Mouse (Mus musculus) erythroblast, embryonic 14.5 days (primary cell): ENCODE measurements around the gene BC048671. TPM values are rescaled to one million over a fixed set of nuclear protein-coding genes. Genes with fewer than 3 reads are reported as not detected.

ENCODE experiments used
- H3K27me3 ChIP-seq: 2 replicates; pipeline ENCODE4 v1.6.1; 2012; ENCODE audit warnings: inconsistent platforms; ENCODE audit not compliant: control insufficient read depth
- H3K36me3 ChIP-seq: 2 replicates; pipeline ENCODE4 v1.6.1; 2012; ENCODE audit warnings: mild to moderate bottlenecking, inconsistent platforms; ENCODE audit not compliant: control insufficient read depth
- H3K4me1 ChIP-seq: 2 replicates; pipeline ENCODE4 v1.6.1; 2012; ENCODE audit warnings: inconsistent platforms; ENCODE audit not compliant: control insufficient read depth
- H3K4me3 ChIP-seq: replicated peaks from 2 replicates; pipeline ENCODE3; 2012; ENCODE audit warnings: moderate library complexity, mild to moderate bottlenecking, inconsistent platforms
- H3K9me3 ChIP-seq: 2 replicates; pipeline ENCODE4 v1.6.1; 2012; ENCODE audit warnings: low read length, inconsistent platforms, mixed read lengths; ENCODE audit not compliant: control insufficient read depth
- GATA1 ChIP-seq: IDR thresholded peaks from 2 replicates; pipeline ENCODE4 v1.6.1; 2012; ENCODE audit warnings: low read length, inconsistent platforms, mixed read lengths
- TAL1 ChIP-seq: IDR thresholded peaks from 3 replicates; pipeline ENCODE4 v1.6.1; 2012; ENCODE audit warnings: low read length, inconsistent platforms, mixed read lengths
- polyA plus RNA-seq: library from polyadenylated mRNA; stranded (reverse); fragments of >175 nt; gene quantifications from 2 replicates; pipeline ENCODE4 v1.2.3, GENCODE M21; 2012

BC048671 gene
- not detected in 2 replicates for polyA plus RNA-seq

GRCm38 (mm10) chr6:90300919-90301318 is at the start of gene BC048671:
BC048671 (plus strand) TSS chr6:90301219.
- H3K9me3 ChIP-seq = 0 out of 2 replicates have a peak, but pooled peaks cover 1% of the 10 kb centered on the region
- H3K36me3 ChIP-seq = no peaks in the 10 kb centered on the region
- H3K4me3 ChIP-seq = no peak within 1 kb of the TSS
- H3K27me3 ChIP-seq = no peaks in the 10 kb centered on the region
- TF ChIP-seq GATA1 (no peak), TAL1 (no peak)
- H3K4me1 ChIP-seq = no peaks in the 10 kb centered on the region

GRCm38 (mm10) chr6:90288265-90288664 is 12.8 kb upstream of the BC048671 start:
- Histone ChIP-seq H3K9me3 (peaks cover 8% of the 10 kb centered on the region), H3K4me1 (no peaks in the 10 kb centered on the region), H3K27me3 (no peaks in the 10 kb centered on the region), H3K4me3 (no peak overlapping the region), H3K36me3 (no peaks in the 10 kb centered on the region)
- no peak for TF ChIP-seq GATA1

DNA sequence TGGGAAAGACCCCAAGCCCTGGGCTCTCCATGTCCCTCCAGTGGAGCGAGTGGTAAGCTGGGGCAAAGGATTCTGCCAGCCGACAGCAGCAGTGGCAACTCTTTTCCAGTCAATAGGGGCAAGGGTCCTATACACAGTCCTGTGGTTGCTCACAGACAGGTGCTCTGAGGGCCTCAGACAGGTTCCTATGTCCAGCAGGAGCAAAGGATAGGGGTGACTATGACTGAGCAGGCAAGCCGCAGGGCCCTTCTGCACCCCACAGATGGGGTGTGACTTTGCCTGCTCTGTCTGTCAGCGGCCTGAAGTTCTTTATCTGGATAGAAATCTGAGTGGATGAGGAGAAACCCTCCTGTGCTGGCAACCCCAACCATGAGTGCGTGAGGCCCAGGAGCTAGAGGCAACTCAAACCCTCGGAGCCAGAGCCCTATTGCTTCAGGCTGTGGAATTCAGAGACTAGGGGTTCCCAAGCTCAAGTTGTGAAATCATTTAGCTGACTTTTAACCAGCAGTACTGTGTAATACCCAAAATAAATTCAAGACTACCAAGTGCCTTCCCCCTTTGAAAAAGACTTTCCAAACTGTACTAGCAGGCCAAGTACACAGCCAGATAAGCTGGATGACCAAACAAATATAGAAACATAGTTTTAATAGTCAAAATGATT is 5.4 kb downstream of the BC048671 start:
- Histone ChIP-seq H3K27me3 (peaks cover 9% of the 10 kb centered on the region; the same call in 1 of the 2 replicates), H3K36me3 (peaks cover 6% of the 10 kb centered on the region), H3K4me3 (no peak overlapping the region), H3K9me3 (peaks cover 12% of the 10 kb centered on the region), H3K4me1 (no peaks in the 10 kb centered on the region; the same call in 1 of the 2 replicates)
- no peak for TF ChIP-seq GATA1
- no peak for TF ChIP-seq TAL1

DNA sequence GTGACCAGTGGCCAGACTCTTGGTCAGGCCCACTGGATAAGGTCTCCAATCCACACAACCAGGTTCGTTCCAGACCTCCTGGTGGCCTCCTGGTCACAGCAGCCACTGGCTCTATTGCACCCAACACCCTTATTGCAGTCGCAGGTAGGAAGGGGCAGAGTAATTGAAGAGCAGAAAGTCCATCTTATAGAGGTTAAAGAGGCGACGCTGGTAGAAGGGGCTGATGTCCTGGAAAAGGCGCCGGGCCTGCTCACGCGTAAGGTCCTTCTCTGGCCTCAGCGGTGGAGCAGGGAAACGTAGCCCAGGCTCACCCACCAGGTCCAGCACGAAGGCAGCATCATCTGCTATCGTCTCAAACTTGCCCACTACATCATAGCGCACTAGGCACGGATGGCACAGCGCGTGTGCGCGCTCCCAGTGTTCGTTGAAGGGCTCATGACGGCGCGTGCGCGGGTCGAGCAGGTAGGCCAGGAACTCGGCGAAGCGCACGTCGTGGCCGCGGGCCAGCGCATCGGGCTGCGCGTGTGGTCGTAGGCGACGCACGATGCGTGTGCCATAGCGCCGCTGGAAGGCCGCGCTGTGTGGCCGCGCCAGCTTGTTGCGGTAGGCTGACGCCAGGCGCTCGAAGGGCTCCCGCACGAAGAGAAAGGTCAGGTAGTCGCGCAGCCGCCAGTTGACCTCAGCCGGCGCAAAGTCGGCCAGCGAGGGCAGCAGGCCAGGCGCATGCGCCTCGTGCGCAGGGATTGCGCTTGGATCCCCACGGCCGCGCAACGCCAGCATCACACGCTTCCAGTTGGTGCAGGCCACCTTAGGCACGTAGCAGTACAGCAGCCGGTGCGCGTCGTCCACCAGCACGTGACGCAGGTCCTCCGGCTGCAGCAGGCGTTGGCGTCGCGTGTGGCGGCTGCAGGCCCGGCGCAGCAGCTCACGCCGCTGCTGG is 8.1 kb downstream of the BC048671 start:
- Histone ChIP-seq H3K9me3 (peaks cover 14% of the 10 kb centered on the region), H3K36me3 (peaks cover 6% of the 10 kb centered on the region), H3K4me3 (no peak overlapping the region), H3K4me1 (no peaks in the 10 kb centered on the region; the same call in 1 of the 2 replicates), H3K27me3 (peaks cover 9% of the 10 kb centered on the region; the same call in 1 of the 2 replicates)
- no peak for TF ChIP-seq GATA1
- TF ChIP-seq TAL1 = no peak

DNA sequence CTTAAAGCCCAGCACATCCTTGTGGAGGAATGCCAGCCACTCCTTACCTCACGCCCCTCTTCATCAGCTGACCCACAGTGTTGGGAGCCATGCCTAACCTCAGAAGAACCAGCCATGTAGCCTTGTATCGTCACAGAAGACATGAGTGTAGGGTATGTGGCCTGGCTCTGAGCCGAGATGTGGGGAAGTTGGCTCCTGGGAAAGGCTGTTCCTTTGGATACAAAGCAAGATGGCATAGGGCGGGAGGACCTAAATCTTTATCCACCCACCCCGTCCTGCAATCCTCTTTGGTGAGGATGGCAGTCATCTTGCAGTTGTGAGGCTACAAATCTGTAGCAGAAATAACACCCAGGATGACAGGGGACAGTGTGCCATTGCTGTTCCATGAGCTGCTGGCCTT is 14.9 kb downstream of the BC048671 start:
- TF ChIP-seq TAL1 = no peak
- no peak for TF ChIP-seq GATA1
- no peak overlapping the region for H3K4me3 ChIP-seq
- no peaks in the 10 kb centered on the region for H3K27me3 ChIP-seq
- no peaks in the 10 kb centered on the region; the same call in 1 of the 2 replicates for H3K4me1 ChIP-seq
- peaks cover 6% of the 10 kb centered on the region for H3K9me3 ChIP-seq
- peaks cover 4% of the 10 kb centered on the region; the same call in 1 of the 2 replicates for H3K36me3 ChIP-seq

- peaks cover 6% of the 10 kb centered on the region for H3K4me1 ChIP-seq
Observed at GRCm38 (mm10) chr6:90317510-90318258, 16.7 kb downstream of the BC048671 start.

DNA sequence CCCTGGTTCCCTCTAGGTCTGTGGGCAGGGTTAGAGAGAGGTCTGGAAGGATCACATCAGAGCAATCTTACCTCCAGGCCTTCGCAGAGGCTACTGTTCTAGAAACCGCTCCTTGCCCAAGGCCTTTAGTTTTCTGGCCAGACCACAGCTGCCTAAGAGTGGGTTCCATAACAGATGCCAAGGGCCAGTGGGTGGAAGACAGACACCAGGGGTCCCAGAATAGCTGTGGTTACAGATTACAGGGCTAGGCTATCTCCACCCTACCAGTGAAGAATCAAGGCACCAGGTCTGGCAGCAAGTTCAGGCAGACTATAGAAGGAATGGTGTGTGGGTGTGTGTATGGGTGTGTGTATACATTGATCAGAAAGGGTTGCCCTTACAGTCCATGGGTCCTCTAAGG is 18.0 kb downstream of the BC048671 start:
- no peak overlapping the region for H3K4me3 ChIP-seq
- H3K9me3 ChIP-seq = peaks cover 4% of the 10 kb centered on the region
- H3K27me3 ChIP-seq = no peaks in the 10 kb centered on the region
- H3K4me1 ChIP-seq = peaks cover 6% of the 10 kb centered on the region
- H3K36me3 ChIP-seq = peaks cover 4% of the 10 kb centered on the region; the same call in 1 of the 2 replicates
- TF ChIP-seq TAL1 = no peak

More at GRCm38 (mm10) chr6:90317510-90318258, 16.7 kb downstream of the BC048671 start:
- TF ChIP-seq GATA1 (no peak), TAL1 (no peak)
- peaks cover 4% of the 10 kb centered on the region for H3K9me3 ChIP-seq
- peaks cover 4% of the 10 kb centered on the region; the same call in 1 of the 2 replicates for H3K36me3 ChIP-seq
- H3K4me3 ChIP-seq = no peak overlapping the region
- H3K27me3 ChIP-seq = no peaks in the 10 kb centered on the region

DNA sequence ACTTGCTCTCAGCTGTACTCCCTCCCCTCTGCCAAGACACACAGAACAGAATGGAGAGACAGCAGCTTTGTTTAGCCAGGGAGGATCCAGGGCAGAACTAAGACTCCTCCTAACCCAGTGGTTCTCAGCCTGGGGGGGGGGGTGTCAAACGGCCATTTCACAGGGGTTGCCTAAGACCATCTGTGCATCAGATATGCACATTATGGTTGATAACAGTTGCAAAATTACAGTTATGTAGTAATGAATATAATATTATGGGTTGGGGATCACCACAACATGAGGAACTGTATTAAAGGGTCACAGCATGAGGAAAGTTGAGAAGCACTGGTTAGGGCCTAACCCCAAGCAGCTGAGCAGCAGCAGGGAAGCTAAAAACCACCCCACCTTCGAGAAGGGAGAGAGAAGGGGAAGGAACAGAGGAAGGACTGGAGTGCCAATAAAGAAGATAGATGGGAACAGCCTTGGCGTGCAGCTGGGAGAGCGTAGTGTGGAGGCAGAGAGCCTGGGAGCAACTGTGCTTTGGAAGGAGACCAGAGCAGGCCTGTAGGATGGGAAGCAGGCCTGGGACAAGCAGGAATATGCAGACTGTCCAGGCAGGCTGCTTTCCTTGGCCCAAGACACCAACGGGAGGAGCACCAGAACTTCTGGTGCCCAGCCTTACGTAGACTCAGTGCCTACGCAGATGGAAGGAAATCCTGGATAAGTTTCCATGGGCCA is 18.6 kb downstream of the BC048671 start:
- peaks cover 4% of the 10 kb centered on the region; the same call in 1 of the 2 replicates for H3K36me3 ChIP-seq
- TF ChIP-seq TAL1 = no peak
- no peak for TF ChIP-seq GATA1
- peaks cover 6% of the 10 kb centered on the region for H3K4me1 ChIP-seq
- H3K4me3 ChIP-seq = no peak overlapping the region
- no peaks in the 10 kb centered on the region for H3K27me3 ChIP-seq
- peaks cover 4% of the 10 kb centered on the region for H3K9me3 ChIP-seq
